Mouse (Mus musculus) kidney, postnatal 0 days (tissue): ENCODE measurements around the gene Atp1a4. TPM values are rescaled to one million over a fixed set of nuclear protein-coding genes. Genes with fewer than 3 reads are reported as not detected.

Experiments used
- ATAC-seq: fragments of 200-750 bp; cut with Nextera tagmentation; replicated peaks from 2 replicates; pipeline ENCODE4 v1.8.0; 2017; ENCODE audit warnings: low read depth, moderate number of reproducible peaks, moderate TSS enrichment, moderate library complexity; ENCODE audit not compliant: low FRiP score
- DNase-seq: peaks from one replicate; pipeline ENCODE4 v3.0.0-alpha.2; 2016; ENCODE audit warnings: low spot score
- H3K27ac ChIP-seq: fragments of 300-500 bp; sonication (generic); 2 replicates; pipeline ENCODE4 v1.5.1; 2014; ENCODE audit warnings: mild to moderate bottlenecking
- H3K27me3 ChIP-seq: fragments of 300-500 bp; sonication (generic); 2 replicates; pipeline ENCODE4 v1.6.1; 2014; ENCODE audit warnings: low read length, mixed read lengths; ENCODE audit not compliant: insufficient read depth
- H3K36me3 ChIP-seq: fragments of 300-500 bp; sonication (generic); 2 replicates; pipeline ENCODE4 v1.6.1; 2014; ENCODE audit warnings: low read length, mixed read lengths; ENCODE audit not compliant: insufficient read depth
- H3K4me1 ChIP-seq: fragments of 300-500 bp; sonication (generic); replicated peaks from 2 replicates; pipeline ENCODE4 v1.6.1; 2014; ENCODE audit warnings: antibody characterized with exemption, low read length, mixed read lengths; ENCODE audit not compliant: insufficient read depth
- H3K4me2 ChIP-seq: fragments of 300-500 bp; sonication (generic); 2 replicates; pipeline ENCODE4 v1.6.1; 2014; ENCODE audit warnings: mild to moderate bottlenecking, low read length, moderate library complexity, mixed read lengths
- H3K4me3 ChIP-seq: fragments of 300-500 bp; sonication (generic); replicated peaks from 2 replicates; pipeline ENCODE4 v1.5.1; 2014; ENCODE audit warnings: low read depth, low read length
- H3K9ac ChIP-seq: fragments of 300-500 bp; sonication (generic); 2 replicates; pipeline ENCODE4 v1.6.1; 2014; ENCODE audit warnings: low read depth, low read length
- H3K9me3 ChIP-seq: fragments of 300-500 bp; sonication (generic); replicated peaks from 2 replicates; pipeline ENCODE4 v1.6.1; 2016; ENCODE audit warnings: low read length, inconsistent platforms, mixed read lengths
- CTCF ChIP-seq: IDR thresholded peaks from 2 replicates; pipeline ENCODE4 v1.5.1; 2016; ENCODE audit warnings: antibody characterized with exemption, low read depth, mild to moderate bottlenecking, moderate library complexity
- WGBS: fragments of 180-500 bp; shearing (Covaris S2); extraction: QIAGEN DNeasy Blood & Tissue Kit; methylation state at CpG from one replicate; pipeline ENCODE4 v1.1.7; 2014; 5-methylcytosine and 5-hydroxymethylcytosine counted together
- polyA plus RNA-seq: library from polyadenylated mRNA; unstranded; fragments of >200 nt; fragmentation: Nextera tagmentation; extraction: Ambion mirVana; gene quantifications from 2 replicates; pipeline ENCODE4 v1.2.1, GENCODE M21; 2015

Atp1a4 gene
- not detected in 2 replicates for polyA plus RNA-seq

GRCm38 (mm10) chr1:172258314-172258713, at the start of gene Atp1a4:
Gene Atp1a4, minus strand, starts transcription at chr1:172258414.
- Histone ChIP-seq H3K9ac (no peak within 1 kb of the TSS), H3K36me3 (no peaks in the 10 kb centered on the region), H3K4me2 (no peak within 1 kb of the TSS), H3K27ac (no peak within 1 kb of the TSS), H3K4me3 (no peak within 1 kb of the TSS), H3K4me1 (no peaks in the 10 kb centered on the region), H3K27me3 (no peaks in the 10 kb centered on the region), H3K9me3 (no peaks in the 10 kb centered on the region)
- DNase-seq (no peak), ATAC-seq (no peak)
- WGBS, result 91% methylated on average over 6 of the region's 6 CpGs
- no peak for TF ChIP-seq CTCF

GRCm38 (mm10) chr1:172307936-172308335, 49.7 kb upstream of the Atp1a4 start:
- no peak for TF ChIP-seq CTCF
- no peak overlapping the region for H3K4me3 ChIP-seq
- WGBS, result 62% methylated on average over 10 of the region's 10 CpGs
- DNase-seq (no peak), ATAC-seq (no peak)
- H3K36me3 ChIP-seq, result no peaks in the 10 kb centered on the region
- H3K4me1 ChIP-seq, result 0 out of 2 replicates have a peak, but pooled peaks cover 9% of the 10 kb centered on the region
- no peak overlapping the region for H3K4me2 ChIP-seq
- no peak overlapping the region for H3K9ac ChIP-seq
- peak overlapping the region; percentile 47; the same call in 1 of the 2 replicates for H3K27ac ChIP-seq
- H3K9me3 ChIP-seq, result no peaks in the 10 kb centered on the region
- H3K27me3 ChIP-seq, result no peaks in the 10 kb centered on the region

DNA sequence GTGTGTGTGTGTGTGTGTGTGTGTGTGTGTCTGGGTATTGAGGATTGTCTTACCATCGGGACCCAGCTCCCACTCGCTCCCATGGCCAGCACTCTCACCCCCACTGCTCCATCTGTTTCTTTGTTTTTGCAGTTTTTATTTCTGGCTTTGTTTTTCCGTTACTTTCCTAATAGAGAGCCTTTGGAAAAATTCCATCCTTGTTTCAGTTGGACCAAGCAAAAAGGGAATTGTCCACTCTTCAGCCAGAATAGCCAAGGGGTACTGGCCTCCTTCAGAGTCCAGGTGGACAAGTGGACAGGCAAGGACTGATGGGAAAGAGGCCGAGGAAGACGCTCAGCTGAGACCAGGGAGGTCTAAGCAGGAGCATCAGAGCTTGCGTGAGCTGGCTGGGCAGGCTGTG, 48.7 kb upstream of the Atp1a4 start:
- Histone ChIP-seq H3K9ac (no peak overlapping the region), H3K27ac (no peak overlapping the region), H3K4me3 (no peak overlapping the region), H3K27me3 (no peaks in the 10 kb centered on the region), H3K9me3 (no peaks in the 10 kb centered on the region), H3K4me2 (no peak overlapping the region), H3K4me1 (0 out of 2 replicates have a peak, but pooled peaks cover 7% of the 10 kb centered on the region), H3K36me3 (no peaks in the 10 kb centered on the region)
- WGBS, result 57% methylated on average over 6 of the region's 6 CpGs
- ATAC-seq (no peak), DNase-seq (no peak)
- TF ChIP-seq CTCF, result no peak

- Histone ChIP-seq H3K4me2 (no peak overlapping the region), H3K4me3 (no peak overlapping the region), H3K9ac (no peak overlapping the region), H3K4me1 (0 out of 2 replicates have a peak, but pooled peaks cover 7% of the 10 kb centered on the region), H3K27me3 (no peaks in the 10 kb centered on the region), H3K36me3 (no peaks in the 10 kb centered on the region), H3K9me3 (no peaks in the 10 kb centered on the region), H3K27ac (no peak overlapping the region)
- no peak for ATAC-seq
- no peak for TF ChIP-seq CTCF
- DNase-seq, result no peak
- 44% methylated on average over 4 of the region's 4 CpGs for WGBS
Measured at GRCm38 (mm10) chr1:172306196-172306595, 48.0 kb upstream of the Atp1a4 start.

GRCm38 (mm10) chr1:172305635-172306034, 47.4 kb upstream of the Atp1a4 start:
- no peak for DNase-seq

DNA sequence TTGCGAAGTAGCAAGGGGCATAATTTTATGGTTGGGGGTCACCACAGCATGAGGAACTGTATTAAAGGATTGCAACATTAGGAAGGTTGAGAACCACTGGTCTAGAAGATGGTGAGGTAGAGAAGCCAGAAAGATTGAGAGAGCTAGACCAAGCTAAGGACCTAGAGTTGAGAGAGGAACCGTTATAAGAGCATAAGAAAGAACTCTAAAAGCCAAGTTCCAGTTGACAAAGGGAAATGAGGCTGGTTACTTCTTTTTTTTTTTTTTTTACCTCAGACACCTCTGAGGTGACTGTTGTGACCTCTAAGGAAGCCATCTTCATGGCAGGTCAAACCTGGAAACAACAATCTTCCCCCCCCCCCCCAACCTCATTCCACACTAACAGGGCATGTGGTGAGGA, 46.9 kb upstream of the Atp1a4 start:
- no peak for ATAC-seq
- TF ChIP-seq CTCF, result no peak

More at GRCm38 (mm10) chr1:172305635-172306034, 47.4 kb upstream of the Atp1a4 start:
- TF ChIP-seq CTCF, result peak; percentile 48
- WGBS, result 68% methylated on average over 3 of the region's 3 CpGs
- H3K36me3 ChIP-seq, result no peaks in the 10 kb centered on the region
- ATAC-seq, result no peak
- H3K4me2 ChIP-seq, result no peak overlapping the region
- no peak overlapping the region for H3K4me3 ChIP-seq
- no peaks in the 10 kb centered on the region for H3K9me3 ChIP-seq
- H3K4me1 ChIP-seq, result 0 out of 2 replicates have a peak, but pooled peaks cover 7% of the 10 kb centered on the region
- no peaks in the 10 kb centered on the region for H3K27me3 ChIP-seq
- no peak overlapping the region for H3K27ac ChIP-seq
- H3K9ac ChIP-seq, result no peak overlapping the region

GRCm38 (mm10) chr1:172304443-172304842, 46.2 kb upstream of the Atp1a4 start:
- TF ChIP-seq CTCF, result no peak
- H3K27ac ChIP-seq, result no peak overlapping the region
- 78% methylated on average over 6 of the region's 6 CpGs for WGBS

More for the DNA sequence above, 46.9 kb upstream of the Atp1a4 start:
- no peak overlapping the region for H3K4me3 ChIP-seq
- H3K36me3 ChIP-seq, result no peaks in the 10 kb centered on the region
- no peaks in the 10 kb centered on the region for H3K27me3 ChIP-seq
- WGBS, result 93% methylated on average over 2 of the region's 2 CpGs
- H3K9ac ChIP-seq, result no peak overlapping the region
- no peaks in the 10 kb centered on the region for H3K9me3 ChIP-seq
- no peak overlapping the region for H3K4me2 ChIP-seq
- DNase-seq, result no peak
- H3K4me1 ChIP-seq, result 0 out of 2 replicates have a peak, but pooled peaks cover 3% of the 10 kb centered on the region
- H3K27ac ChIP-seq, result no peak overlapping the region

More at GRCm38 (mm10) chr1:172304443-172304842, 46.2 kb upstream of the Atp1a4 start:
- no peaks in the 10 kb centered on the region for H3K36me3 ChIP-seq
- 0 out of 2 replicates have a peak, but pooled peaks cover 2% of the 10 kb centered on the region for H3K4me1 ChIP-seq
- no peak overlapping the region for H3K9ac ChIP-seq
- H3K9me3 ChIP-seq, result no peaks in the 10 kb centered on the region
- no peak overlapping the region for H3K4me2 ChIP-seq
- DNase-seq (no peak), ATAC-seq (no peak)
- H3K27me3 ChIP-seq, result no peaks in the 10 kb centered on the region
- H3K4me3 ChIP-seq, result no peak overlapping the region
